Mouse (Mus musculus): ENCODE measurements around the gene Hook2. TPM values are rescaled to one million over a fixed set of nuclear protein-coding genes. Genes with fewer than 3 reads are reported as not detected.

The Hook2 gene
- total and polyA plus RNA-seq, 2 experiments from 2014 or later: 21.4 to 40.1 TPM

DNA sequence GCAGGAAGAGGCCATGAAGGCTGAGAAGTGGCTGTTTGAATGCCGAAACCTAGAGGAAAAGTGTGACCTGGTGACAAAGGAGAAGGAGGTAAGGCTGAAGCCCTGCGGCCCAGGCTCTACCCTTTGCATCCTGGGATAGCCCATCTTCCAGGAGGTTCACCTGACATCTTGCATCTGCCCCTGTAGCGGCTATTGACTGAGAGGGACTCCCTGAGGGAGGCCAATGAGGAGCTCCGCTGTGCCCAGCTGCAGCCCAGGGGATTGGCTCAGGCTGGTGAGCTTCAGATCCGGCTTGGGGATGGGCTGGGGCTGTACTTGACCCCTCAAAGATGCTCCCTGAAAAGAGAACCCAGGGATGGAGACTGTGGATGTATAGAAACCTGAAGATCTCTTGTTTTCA lies 6.6 kb downstream of the Hook2 start:
- H3K27me3 ChIP-seq (ENCODE audit: insufficient read depth, low read length): no peaks in the 10 kb centered on the region
- peaks cover 18% of the 10 kb centered on the region; the same call in 1 of the 2 replicates for H3K36me3 ChIP-seq (ENCODE audit: insufficient read depth, low read length)
- TF ChIP-seq CTCF (IDR thresholded peaks at IDR 0.05): no peak
- H3K4me3 ChIP-seq (ENCODE audit: low read depth, low read length): no peak overlapping the region
- DNase-seq (ENCODE audit: low spot score): no peak
- H3K4me1 ChIP-seq (ENCODE audit: insufficient read depth, low read length): no peaks in the 10 kb centered on the region
- no peaks in the 10 kb centered on the region for H3K9me3 ChIP-seq (ENCODE audit: low read length)
- ATAC-seq (ENCODE audit: low FRiP score): no peak
- no peak overlapping the region for H3K4me2 ChIP-seq (ENCODE audit: low read depth, low read length, poor library complexity, severe bottlenecking)
- H3K9ac ChIP-seq (replicated peaks; ENCODE audit: low read length, poor library complexity, severe bottlenecking): no peak overlapping the region
- H3K27ac ChIP-seq (ENCODE audit: low read depth, low read length): no peak overlapping the region
- WGBS: 82% methylated on average over 5 of the region's 5 CpGs

DNA sequence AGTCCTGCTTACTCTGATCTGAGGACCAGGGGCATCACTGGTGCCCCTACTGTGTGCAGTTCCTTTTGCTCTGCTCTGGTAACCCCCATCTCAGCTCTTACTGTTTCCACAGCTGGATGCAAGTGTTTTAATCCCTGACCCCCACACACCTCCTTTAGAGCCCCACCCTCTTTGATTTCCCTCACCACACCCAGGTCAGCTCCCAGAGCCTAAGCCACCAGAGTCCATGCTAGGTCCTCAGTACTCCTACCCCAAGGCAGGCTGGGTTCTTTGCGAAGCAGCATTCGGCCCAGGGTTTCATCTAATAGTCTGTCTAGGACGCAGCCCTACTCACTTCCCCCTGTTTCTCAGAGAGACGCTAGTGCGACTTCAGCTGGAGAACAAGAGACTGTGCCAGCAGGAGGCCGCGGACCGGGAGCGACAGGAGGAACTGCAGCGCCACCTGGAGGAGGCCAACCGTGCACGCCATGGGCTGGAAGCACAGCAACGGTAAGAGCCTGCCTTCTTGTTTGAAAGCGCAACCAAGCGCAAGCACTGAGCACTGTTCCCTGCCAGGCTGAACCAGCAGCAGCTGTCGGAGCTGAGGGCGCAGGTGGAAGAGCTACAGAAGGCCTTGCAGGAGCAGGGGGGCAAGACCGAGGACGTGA lies 7.4 kb downstream of the Hook2 start:
- ATAC-seq (ENCODE audit: low FRiP score): peak; percentile 48
- Histone ChIP-seq H3K4me3 (ENCODE audit: low read depth, low read length) (no peak overlapping the region), H3K4me1 (ENCODE audit: insufficient read depth, low read length) (no peaks in the 10 kb centered on the region), H3K27me3 (ENCODE audit: insufficient read depth, low read length) (no peaks in the 10 kb centered on the region), H3K27ac (ENCODE audit: low read depth, low read length) (no peak overlapping the region), H3K9ac (replicated peaks; ENCODE audit: low read length, poor library complexity, severe bottlenecking) (0 out of 2 replicates have a peak overlapping the region, but pooled peaks have one; percentile 8), H3K36me3 (ENCODE audit: insufficient read depth, low read length) (peaks cover 23% of the 10 kb centered on the region; the same call in 1 of the 2 replicates), H3K4me2 (ENCODE audit: low read depth, low read length, poor library complexity, severe bottlenecking) (peak overlapping the region; percentile 10; the same call in 1 of the 2 replicates), H3K9me3 (ENCODE audit: low read length) (no peaks in the 10 kb centered on the region)
- TF ChIP-seq CTCF (IDR thresholded peaks at IDR 0.05): peak; percentile 88
- 5% methylated on average over 19 of the region's 19 CpGs for WGBS
- DNase-seq (ENCODE audit: low spot score): peak; percentile 90

DNA sequence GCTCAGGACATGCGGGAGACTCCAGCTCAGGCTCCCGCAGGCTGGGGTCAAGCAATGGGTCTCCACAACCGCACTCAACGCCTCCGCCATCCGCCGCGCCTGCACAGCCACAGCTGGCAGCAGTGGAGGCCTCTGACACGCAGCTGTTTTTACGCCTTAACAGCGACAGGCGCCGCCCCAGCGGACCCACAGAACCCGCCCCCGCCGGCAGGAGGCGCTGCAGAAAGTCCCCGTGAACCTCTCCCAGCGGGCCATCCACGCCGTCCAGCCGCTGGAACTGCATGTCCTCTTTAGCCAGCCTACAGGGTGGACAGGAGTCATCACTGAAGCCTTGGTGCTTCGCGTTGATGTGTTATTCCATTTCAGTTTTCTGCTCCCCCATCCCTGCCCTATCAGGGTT lies 17.3 kb downstream of the Hook2 start:
- no peak for DNase-seq (ENCODE audit: low spot score)
- 0 out of 2 replicates have a peak, but pooled peaks cover 5% of the 10 kb centered on the region for H3K36me3 ChIP-seq (ENCODE audit: insufficient read depth, low read length)
- H3K9ac ChIP-seq (replicated peaks; ENCODE audit: low read length, poor library complexity, severe bottlenecking): no peak overlapping the region
- H3K27ac ChIP-seq (ENCODE audit: low read depth, low read length): no peak overlapping the region
- no peaks in the 10 kb centered on the region for H3K9me3 ChIP-seq (ENCODE audit: low read length)
- TF ChIP-seq CTCF (IDR thresholded peaks at IDR 0.05): peak; percentile 25; the same call in 1 of the 2 replicates
- H3K27me3 ChIP-seq (ENCODE audit: insufficient read depth, low read length): peaks cover 21% of the 10 kb centered on the region
- H3K4me3 ChIP-seq (ENCODE audit: low read depth, low read length): no peak overlapping the region
- no peak overlapping the region for H3K4me2 ChIP-seq (ENCODE audit: low read depth, low read length, poor library complexity, severe bottlenecking)
- ATAC-seq (ENCODE audit: low FRiP score): no peak
- no peaks in the 10 kb centered on the region for H3K4me1 ChIP-seq (ENCODE audit: insufficient read depth, low read length)
- WGBS: 19% methylated on average over 24 of the region's 25 CpGs

DNA sequence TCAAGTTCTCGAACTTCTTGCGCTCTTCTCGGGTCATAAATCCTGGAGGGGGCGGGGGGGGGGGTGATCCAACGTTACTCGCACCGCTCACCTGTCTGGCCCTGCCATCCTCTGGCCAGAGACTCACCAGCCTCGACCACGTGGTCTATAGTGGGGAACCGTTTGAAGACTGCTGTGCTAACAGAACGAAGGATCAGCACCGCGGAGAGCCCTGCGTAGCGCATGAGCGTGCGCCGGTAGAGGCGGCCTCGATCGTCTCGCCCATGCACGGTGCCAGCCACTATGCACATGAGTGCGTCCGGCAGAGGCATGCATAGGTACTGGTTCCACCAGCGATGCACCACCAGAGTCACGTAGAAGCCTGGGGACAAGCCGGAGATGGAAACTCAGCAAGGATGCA lies 20.8 kb downstream of the Hook2 start:
- 0 out of 2 replicates have a peak, but pooled peaks cover 4% of the 10 kb centered on the region for H3K4me1 ChIP-seq (ENCODE audit: insufficient read depth, low read length)
- DNase-seq (ENCODE audit: low spot score) (no peak), ATAC-seq (ENCODE audit: low FRiP score) (0 out of 2 replicates have a peak, but pooled peaks have one; percentile 42)
- no peak for TF ChIP-seq CTCF (IDR thresholded peaks at IDR 0.05)
- H3K4me2 ChIP-seq (ENCODE audit: low read depth, low read length, poor library complexity, severe bottlenecking): no peak overlapping the region
- no peaks in the 10 kb centered on the region for H3K36me3 ChIP-seq (ENCODE audit: insufficient read depth, low read length)
- no peaks in the 10 kb centered on the region for H3K9me3 ChIP-seq (ENCODE audit: low read length)
- WGBS: 18% methylated on average over 27 of the region's 28 CpGs
- no peak overlapping the region for H3K27ac ChIP-seq (ENCODE audit: low read depth, low read length)
- no peak overlapping the region for H3K4me3 ChIP-seq (ENCODE audit: low read depth, low read length)
- peaks cover 21% of the 10 kb centered on the region for H3K27me3 ChIP-seq (ENCODE audit: insufficient read depth, low read length)
- no peak overlapping the region for H3K9ac ChIP-seq (replicated peaks; ENCODE audit: low read length, poor library complexity, severe bottlenecking)

DNA sequence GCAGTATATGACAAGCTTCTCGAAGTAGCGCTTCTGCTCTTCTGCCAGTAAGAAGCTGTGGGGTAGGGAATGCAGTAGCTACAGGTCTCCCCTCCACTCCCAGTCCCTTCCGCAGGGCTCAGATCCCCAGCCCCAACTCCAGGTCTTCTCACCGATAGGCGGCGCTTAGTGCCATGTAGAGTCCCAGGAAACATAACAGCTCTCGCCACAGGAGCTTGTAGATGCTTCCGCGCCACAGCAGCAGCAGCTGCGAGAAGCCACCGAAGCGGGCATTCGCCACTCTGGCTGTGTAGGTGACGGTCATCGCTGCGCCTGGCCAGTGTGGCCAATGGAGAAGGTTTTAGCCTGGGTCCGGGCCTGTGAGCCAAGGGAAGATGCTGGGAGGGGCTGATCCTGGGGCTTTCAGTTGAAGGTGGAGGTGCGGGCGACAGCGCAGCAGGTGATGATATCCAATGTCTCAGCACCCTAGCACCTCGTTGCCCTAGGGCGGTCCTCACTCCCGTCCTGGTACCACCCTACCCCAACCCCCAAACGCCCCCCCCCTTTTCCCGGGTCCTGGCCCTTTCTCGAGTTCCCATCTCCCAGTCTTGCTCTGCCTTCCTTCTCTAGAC lies 22.9 kb downstream of the Hook2 start:
- H3K4me1 ChIP-seq (ENCODE audit: insufficient read depth, low read length): 0 out of 2 replicates have a peak, but pooled peaks cover 4% of the 10 kb centered on the region
- 7% methylated on average over 25 of the region's 26 CpGs for WGBS
- H3K36me3 ChIP-seq (ENCODE audit: insufficient read depth, low read length): peaks cover 7% of the 10 kb centered on the region
- DNase-seq (ENCODE audit: low spot score) (peak; percentile 90), ATAC-seq (ENCODE audit: low FRiP score) (peak; percentile 64)
- no peak overlapping the region for H3K27ac ChIP-seq (ENCODE audit: low read depth, low read length)
- no peaks in the 10 kb centered on the region for H3K9me3 ChIP-seq (ENCODE audit: low read length)
- H3K4me2 ChIP-seq (ENCODE audit: low read depth, low read length, poor library complexity, severe bottlenecking): peak overlapping the region; percentile 70
- peak overlapping the region; percentile 33 for H3K4me3 ChIP-seq (ENCODE audit: low read depth, low read length)
- H3K27me3 ChIP-seq (ENCODE audit: insufficient read depth, low read length): peaks cover 15% of the 10 kb centered on the region
- TF ChIP-seq CTCF (IDR thresholded peaks at IDR 0.05): peak; percentile 79
- peak overlapping the region; percentile 64 for H3K9ac ChIP-seq (replicated peaks; ENCODE audit: low read length, poor library complexity, severe bottlenecking)

DNA sequence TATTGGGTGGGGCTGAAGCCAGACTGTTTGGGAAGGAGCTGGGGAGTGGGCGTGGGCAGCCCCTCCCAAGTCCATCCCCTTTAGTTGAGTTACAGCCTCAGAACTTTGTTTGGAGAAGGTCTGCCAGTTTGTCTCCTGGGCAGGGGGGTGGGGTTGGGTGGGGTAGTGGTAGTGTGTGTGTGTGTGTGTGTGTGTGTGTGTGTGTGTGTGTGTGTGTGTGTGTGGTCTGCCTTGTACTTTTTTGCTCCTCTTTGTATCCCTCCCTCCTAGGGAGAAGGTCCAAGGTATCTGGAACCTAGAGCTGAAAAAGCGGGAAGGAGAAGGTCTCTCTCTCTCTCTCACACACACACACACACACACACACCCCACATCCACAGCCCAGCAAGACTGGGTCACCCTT lies 24.0 kb downstream of the Hook2 start, which contains the start of gene Best2:
Gene Best2 (minus strand): TSS at position 101 of the 400 bp plus-strand sequence.
- H3K9ac ChIP-seq (replicated peaks; ENCODE audit: low read length, poor library complexity, severe bottlenecking): peak within 1 kb of the TSS; percentile 64
- WGBS: 46% methylated on average over 2 of the region's 2 CpGs
- no peak for ATAC-seq (ENCODE audit: low FRiP score)

More for the DNA sequence above, 24.0 kb downstream of the Hook2 start, which contains the start of gene Best2:
- Histone ChIP-seq H3K27ac (ENCODE audit: low read depth, low read length) (no peak within 1 kb of the TSS), H3K4me3 (ENCODE audit: low read depth, low read length) (peak within 1 kb of the TSS; percentile 33), H3K4me2 (ENCODE audit: low read depth, low read length, poor library complexity, severe bottlenecking) (peak within 1 kb of the TSS; percentile 70), H3K4me1 (ENCODE audit: insufficient read depth, low read length) (0 out of 2 replicates have a peak, but pooled peaks cover 4% of the 10 kb centered on the region), H3K36me3 (ENCODE audit: insufficient read depth, low read length) (peaks cover 16% of the 10 kb centered on the region), H3K9me3 (ENCODE audit: low read length) (no peaks in the 10 kb centered on the region), H3K27me3 (ENCODE audit: insufficient read depth, low read length) (peaks cover 14% of the 10 kb centered on the region)
- no peak for TF ChIP-seq CTCF (IDR thresholded peaks at IDR 0.05)
- DNase-seq (ENCODE audit: low spot score): no peak

All from midbrain, postnatal 0 days (tissue).